Mouse (Mus musculus) megakaryocyte, adult 5-6 weeks (primary cell): ENCODE measurements around the gene Trappc6a. TPM values are rescaled to one million over a fixed set of nuclear protein-coding genes. Genes with fewer than 3 reads are reported as not detected.

Experiments
- ATAC-seq: 2 replicates; pipeline ENCODE4 v1.8.0; 2016; ENCODE audit warnings: mild to moderate bottlenecking, inconsistent platforms; ENCODE audit not compliant: poor library complexity, severe bottlenecking
- total RNA-seq, 2 experiments: library from RNA; stranded (forward) in 1 of 2; stranded (reverse) in 1 of 2; fragments of 153-499, 151-499 nt in 1 of 2; fragments of 221-1000, 200-1000 nt in 1 of 2; gene quantifications; 2 replicates each; pipeline versions ENCODE4 v1.2.3 to v1.2.4; 2015 to 2017

The Trappc6a gene
- total RNA-seq (2015) (27.1 and 32.1 TPM in 2 replicates), total RNA-seq (2017) (15.3 and 18.0 TPM in 2 replicates)

- ATAC-seq: peak; percentile 92
These were observed at the start of gene Trappc6a, which contains the start of gene Bloc1s3 for GRCm38 (mm10) chr7:19508150-19508923. TSS of gene Trappc6a (plus strand) at chr7:19508395. TSS of gene Bloc1s3 (minus strand) at chr7:19508367.

GRCm38 (mm10) chr7:19458591-19459111 is 49.5 kb upstream of the Trappc6a start, which contains the start of gene Mark4:
TSS of gene Mark4 (minus strand) at chr7:19458821.
- ATAC-seq: peak; percentile 77

GRCm38 (mm10) chr7:19459144-19459870 is 48.9 kb upstream of the Trappc6a start:
- ATAC-seq: no peak

GRCm38 (mm10) chr7:19460500-19460899 is 47.7 kb upstream of the Trappc6a start:
- no peak for ATAC-seq

GRCm38 (mm10) chr7:19461488-19461887 is 46.7 kb upstream of the Trappc6a start:
- peak; percentile 70 for ATAC-seq

GRCm38 (mm10) chr7:19462443-19462842 is 45.8 kb upstream of the Trappc6a start:
- no peak for ATAC-seq

- no peak for ATAC-seq
These were observed 45.3 kb upstream of the Trappc6a start, which contains the start of gene Exoc3l2 for GRCm38 (mm10) chr7:19462884-19463381. TSS of gene Exoc3l2 (plus strand) at chr7:19463331.

GRCm38 (mm10) chr7:19464367-19465307 is 43.6 kb upstream of the Trappc6a start:
- ATAC-seq: no peak

GRCm38 (mm10) chr7:19466602-19467145 is 41.5 kb upstream of the Trappc6a start:
- ATAC-seq: no peak

- peak; percentile 39 for ATAC-seq
These were observed 40.6 kb upstream of the Trappc6a start for GRCm38 (mm10) chr7:19467638-19468037.

GRCm38 (mm10) chr7:19468279-19468678 is 39.9 kb upstream of the Trappc6a start:
- ATAC-seq: 0 out of 2 replicates have a peak, but pooled peaks have one; percentile 28

GRCm38 (mm10) chr7:19469404-19469803 is 38.8 kb upstream of the Trappc6a start:
- no peak for ATAC-seq

- no peak for ATAC-seq
These were observed 37.9 kb upstream of the Trappc6a start for GRCm38 (mm10) chr7:19470308-19470707.

GRCm38 (mm10) chr7:19472403-19472802 is 35.8 kb upstream of the Trappc6a start:
- peak; percentile 78 for ATAC-seq

GRCm38 (mm10) chr7:19473875-19474443 is 34.2 kb upstream of the Trappc6a start:
- peak; percentile 77 for ATAC-seq

GRCm38 (mm10) chr7:19477084-19477483 is 31.1 kb upstream of the Trappc6a start:
- no peak for ATAC-seq

GRCm38 (mm10) chr7:19477624-19478384 is 30.4 kb upstream of the Trappc6a start:
- ATAC-seq: no peak

- ATAC-seq: no peak
These were observed 24.9 kb upstream of the Trappc6a start for GRCm38 (mm10) chr7:19483281-19483680.

GRCm38 (mm10) chr7:19485488-19485887 is 22.7 kb upstream of the Trappc6a start:
- ATAC-seq: no peak
